Mouse (Mus musculus): ENCODE measurements at regions not wholly inside any gene's neighbourhood (a gene's known extent, or its start where the extent isn't known, plus 50 kb on each side); places are given as distances from the start of the nearest gene placed in this dataset.
A peak's percentile ranks its signal among the peaks of the same experiment; 100 is the strongest.

DNA sequence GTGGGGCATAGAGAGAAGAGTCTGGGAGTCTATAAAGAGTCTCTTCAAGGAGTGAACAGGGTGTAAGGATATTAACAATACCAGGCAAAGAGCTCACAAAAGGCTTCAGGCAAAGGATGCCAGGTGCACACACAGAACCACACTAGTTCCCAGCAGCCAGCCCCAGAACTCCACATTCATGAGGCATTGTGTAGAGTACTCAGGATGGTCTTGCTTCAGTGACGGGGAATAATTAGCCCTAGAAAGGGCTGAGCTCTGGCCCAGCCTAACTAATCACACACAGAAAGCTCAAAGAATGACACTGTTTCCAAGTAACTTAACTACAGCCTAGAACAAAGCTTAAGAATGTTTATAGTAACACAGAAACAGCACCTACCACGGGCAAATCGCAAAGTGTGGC is 428.2 kb downstream of the Ate1 start:
- Histone ChIP-seq H3K9me3 (ENCODE audit: control insufficient read depth, low read length) (no peaks in the 10 kb centered on the region), H3K36me3 (ENCODE audit: control insufficient read depth, insufficient read depth, low read length) (no peaks in the 10 kb centered on the region), H3K4me3 (ENCODE audit: low read depth, low read length) (no peak overlapping the region), H3K4me2 (ENCODE audit: low read depth, low read length) (no peak overlapping the region), H3K9ac (ENCODE audit: low read depth, low read length) (no peak overlapping the region), H3K27ac (replicated peaks; ENCODE audit: low read depth, low read length) (no peak overlapping the region), H3K4me1 (ENCODE audit: control insufficient read depth, insufficient read depth, low read length) (no peaks in the 10 kb centered on the region), H3K27me3 (replicated peaks; ENCODE audit: control insufficient read depth, insufficient read depth, low read length) (no peaks in the 10 kb centered on the region)
- ATAC-seq (ENCODE audit: low read depth), result no peak
- DNase-seq (ENCODE audit: low spot score), result no peak
- 49% methylated on average over 3 of the region's 3 CpGs for WGBS

DNA sequence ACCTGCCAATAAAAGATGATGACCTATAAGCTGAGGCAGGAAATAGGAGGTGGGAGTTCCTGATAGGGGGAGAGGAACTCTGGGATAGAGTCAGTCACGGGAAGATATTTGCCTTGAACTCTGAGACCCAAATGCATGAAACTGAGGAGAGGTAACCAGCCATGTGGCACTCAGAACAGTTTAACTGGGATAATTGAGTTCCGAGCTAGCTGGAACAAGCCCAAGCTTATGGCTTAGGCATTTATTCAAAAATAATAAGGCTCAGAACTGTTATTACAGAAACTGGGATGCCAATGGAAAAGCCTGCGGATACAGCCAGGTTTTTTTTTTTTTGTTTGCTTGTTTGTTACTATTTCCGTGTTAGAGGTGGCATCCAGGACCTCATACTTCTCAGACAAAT is 425.0 kb downstream of the Ate1 start:
- no peaks in the 10 kb centered on the region for H3K36me3 ChIP-seq (ENCODE audit: control insufficient read depth, insufficient read depth, low read length)
- no peaks in the 10 kb centered on the region for H3K9me3 ChIP-seq (ENCODE audit: control insufficient read depth, low read length)
- no peak for ATAC-seq (ENCODE audit: low read depth)
- DNase-seq (ENCODE audit: low spot score), result peak; percentile 57
- no peaks in the 10 kb centered on the region for H3K4me1 ChIP-seq (ENCODE audit: control insufficient read depth, insufficient read depth, low read length)
- H3K4me3 ChIP-seq (ENCODE audit: low read depth, low read length), result no peak overlapping the region
- no peak overlapping the region for H3K9ac ChIP-seq (ENCODE audit: low read depth, low read length)
- no peak overlapping the region for H3K4me2 ChIP-seq (ENCODE audit: low read depth, low read length)
- H3K27me3 ChIP-seq (replicated peaks; ENCODE audit: control insufficient read depth, insufficient read depth, low read length), result no peaks in the 10 kb centered on the region
- WGBS, result 48% methylated on average over 4 of the region's 4 CpGs
- H3K27ac ChIP-seq (replicated peaks; ENCODE audit: low read depth, low read length), result no peak overlapping the region

DNA sequence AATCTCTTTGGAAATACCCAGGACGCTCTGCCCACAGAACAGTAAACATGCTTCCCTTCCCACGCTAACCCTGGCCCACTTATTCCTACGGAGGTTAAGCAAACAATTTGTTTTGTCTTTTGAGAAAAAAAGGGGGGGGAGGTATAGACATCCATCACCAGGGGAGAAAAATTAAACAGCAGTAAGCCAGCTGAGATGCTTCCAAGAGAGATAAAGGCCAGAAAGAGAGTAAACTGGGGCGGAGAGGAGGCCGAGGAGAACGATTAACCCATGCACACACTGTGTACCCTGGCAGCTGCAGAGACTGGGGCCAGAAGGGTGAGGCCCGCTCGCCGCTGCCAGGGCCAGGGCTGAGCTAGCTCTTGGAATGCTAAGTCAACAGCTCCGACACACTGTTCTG is 421.6 kb downstream of the Ate1 start:
- Histone ChIP-seq H3K27ac (replicated peaks; ENCODE audit: low read depth, low read length) (no peak overlapping the region), H3K9ac (ENCODE audit: low read depth, low read length) (no peak overlapping the region), H3K4me3 (ENCODE audit: low read depth, low read length) (no peak overlapping the region), H3K4me1 (ENCODE audit: control insufficient read depth, insufficient read depth, low read length) (no peaks in the 10 kb centered on the region), H3K36me3 (ENCODE audit: control insufficient read depth, insufficient read depth, low read length) (no peaks in the 10 kb centered on the region), H3K4me2 (ENCODE audit: low read depth, low read length) (no peak overlapping the region), H3K27me3 (replicated peaks; ENCODE audit: control insufficient read depth, insufficient read depth, low read length) (no peaks in the 10 kb centered on the region), H3K9me3 (ENCODE audit: control insufficient read depth, low read length) (no peaks in the 10 kb centered on the region)
- DNase-seq (ENCODE audit: low spot score), result no peak
- ATAC-seq (ENCODE audit: low read depth), result no peak
- WGBS, result 78% methylated on average over 10 of the region's 10 CpGs

DNA sequence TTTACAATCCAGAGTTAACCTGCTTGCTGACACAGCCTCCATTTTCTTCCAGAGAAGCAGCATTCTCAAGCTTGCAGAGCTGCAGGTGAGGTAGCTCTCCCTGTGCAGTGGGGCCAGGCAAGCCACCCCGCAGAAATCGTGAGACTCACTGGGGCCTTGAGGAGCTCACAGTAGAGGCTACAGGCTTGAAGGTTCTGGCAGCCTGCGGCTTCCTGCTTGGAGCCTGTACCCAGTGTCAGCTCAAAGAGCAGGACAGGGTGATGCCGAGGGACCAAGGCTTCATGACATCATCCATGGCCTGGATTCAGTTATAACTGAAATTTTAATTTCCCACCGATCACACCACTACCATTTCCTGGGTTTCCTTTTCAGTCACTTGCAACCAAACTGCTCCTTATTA is 417.5 kb downstream of the Ate1 start:
- 71% methylated on average over 5 of the region's 5 CpGs for WGBS
- ATAC-seq (ENCODE audit: low read depth) (no peak), DNase-seq (ENCODE audit: low spot score) (no peak)
- Histone ChIP-seq H3K27ac (replicated peaks; ENCODE audit: low read depth, low read length) (no peak overlapping the region), H3K4me1 (ENCODE audit: control insufficient read depth, insufficient read depth, low read length) (no peaks in the 10 kb centered on the region), H3K36me3 (ENCODE audit: control insufficient read depth, insufficient read depth, low read length) (no peaks in the 10 kb centered on the region), H3K4me2 (ENCODE audit: low read depth, low read length) (no peak overlapping the region), H3K4me3 (ENCODE audit: low read depth, low read length) (no peak overlapping the region), H3K9ac (ENCODE audit: low read depth, low read length) (no peak overlapping the region), H3K27me3 (replicated peaks; ENCODE audit: control insufficient read depth, insufficient read depth, low read length) (no peaks in the 10 kb centered on the region), H3K9me3 (ENCODE audit: control insufficient read depth, low read length) (no peaks in the 10 kb centered on the region)

DNA sequence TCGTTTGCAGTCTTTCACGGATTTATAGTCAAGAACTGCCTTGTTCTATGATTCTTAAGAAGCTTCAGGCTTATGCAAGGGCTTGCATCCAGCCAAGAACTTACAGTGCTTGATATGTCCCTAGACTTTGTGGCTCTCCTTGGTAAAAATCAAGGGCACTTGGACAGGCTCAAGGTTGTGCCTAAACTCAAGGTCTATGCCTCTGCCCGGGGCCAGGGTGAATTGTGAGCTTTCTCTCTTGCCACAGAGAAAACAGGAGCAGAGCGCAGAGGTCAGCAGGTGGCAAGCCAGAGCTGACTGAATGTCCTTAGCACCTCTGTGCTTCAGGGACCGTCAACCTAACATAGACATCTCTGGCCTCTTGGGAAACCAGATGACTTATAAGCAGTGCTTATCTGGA is 413.2 kb downstream of the Ate1 start:
- H3K4me1 ChIP-seq (ENCODE audit: control insufficient read depth, insufficient read depth, low read length), result no peaks in the 10 kb centered on the region
- ATAC-seq (ENCODE audit: low read depth) (no peak), DNase-seq (ENCODE audit: low spot score) (peak; percentile 65)
- H3K9ac ChIP-seq (ENCODE audit: low read depth, low read length), result no peak overlapping the region
- no peaks in the 10 kb centered on the region for H3K36me3 ChIP-seq (ENCODE audit: control insufficient read depth, insufficient read depth, low read length)
- H3K9me3 ChIP-seq (ENCODE audit: control insufficient read depth, low read length), result no peaks in the 10 kb centered on the region
- H3K27ac ChIP-seq (replicated peaks; ENCODE audit: low read depth, low read length), result no peak overlapping the region; the same call in 1 of the 2 replicates
- no peak overlapping the region for H3K4me3 ChIP-seq (ENCODE audit: low read depth, low read length)
- H3K4me2 ChIP-seq (ENCODE audit: low read depth, low read length), result no peak overlapping the region
- WGBS, result 66% methylated on average over 5 of the region's 5 CpGs
- H3K27me3 ChIP-seq (replicated peaks; ENCODE audit: control insufficient read depth, insufficient read depth, low read length), result no peaks in the 10 kb centered on the region

DNA sequence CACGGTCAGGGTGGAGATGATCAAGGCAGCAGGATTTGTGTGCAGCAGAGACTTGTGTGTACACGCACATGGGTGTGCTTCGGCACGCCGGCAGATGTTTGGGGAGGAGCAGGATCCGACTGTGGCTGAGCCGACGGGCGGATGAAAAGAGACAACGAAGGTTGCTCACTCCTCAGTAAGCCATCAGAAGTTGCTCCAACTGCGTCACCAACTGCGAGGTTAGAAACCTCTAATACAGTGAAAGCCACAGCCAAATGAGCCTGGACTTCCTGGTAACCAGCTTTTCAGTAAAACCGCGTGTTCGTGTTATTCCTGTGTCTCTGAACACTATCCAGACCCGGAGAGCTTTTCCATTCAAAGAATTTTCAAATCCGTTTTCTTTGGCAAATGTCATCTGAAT is 411.8 kb downstream of the Ate1 start:
- WGBS, result 75% methylated on average over 17 of the region's 17 CpGs
- no peaks in the 10 kb centered on the region for H3K36me3 ChIP-seq (ENCODE audit: control insufficient read depth, insufficient read depth, low read length)
- no peak overlapping the region for H3K9ac ChIP-seq (ENCODE audit: low read depth, low read length)
- no peak overlapping the region for H3K4me2 ChIP-seq (ENCODE audit: low read depth, low read length)
- no peaks in the 10 kb centered on the region for H3K4me1 ChIP-seq (ENCODE audit: control insufficient read depth, insufficient read depth, low read length)
- H3K27ac ChIP-seq (replicated peaks; ENCODE audit: low read depth, low read length), result peak overlapping the region; percentile 24; the same call in 1 of the 2 replicates
- no peaks in the 10 kb centered on the region for H3K9me3 ChIP-seq (ENCODE audit: control insufficient read depth, low read length)
- DNase-seq (ENCODE audit: low spot score), result peak; percentile 65
- peak; percentile 33; the same call in 1 of the 2 replicates for ATAC-seq (ENCODE audit: low read depth)
- H3K27me3 ChIP-seq (replicated peaks; ENCODE audit: control insufficient read depth, insufficient read depth, low read length), result no peaks in the 10 kb centered on the region
- H3K4me3 ChIP-seq (ENCODE audit: low read depth, low read length), result no peak overlapping the region
